Mouse (Mus musculus) spleen, adult 2 months (tissue): ENCODE results near the gene Gsg1. TPM values are rescaled to one million over a fixed set of nuclear protein-coding genes. Genes with fewer than 3 reads are reported as not detected.

ENCODE experiments used
- DNase-seq, 2 experiments: peaks; one replicate each; pipeline versions ENCODE4 v3.0.0 to v3.0.0-alpha.2; 2012 to 2021; ENCODE audit warnings: low spot score in 2 of 2, low read depth in 1 of 2
- H3K27ac ChIP-seq: fragments of 200-500 bp; 2 replicates; pipeline ENCODE4 v1.5.1; 2012; ENCODE audit warnings: low read length, inconsistent platforms; ENCODE audit not compliant: insufficient read depth
- H3K27me3 ChIP-seq: fragments of 200-500 bp; 2 replicates; pipeline ENCODE4 v1.6.1; 2012; ENCODE audit warnings: mild to moderate bottlenecking, moderate library complexity, low read length, inconsistent platforms; ENCODE audit not compliant: control insufficient read depth, insufficient read depth
- H3K36me3 ChIP-seq: fragments of 200-500 bp; 2 replicates; pipeline ENCODE4 v1.6.1; 2012; ENCODE audit warnings: mild to moderate bottlenecking, low read length, inconsistent platforms; ENCODE audit not compliant: control insufficient read depth, insufficient read depth
- H3K4me1 ChIP-seq: fragments of 200-500 bp; 2 replicates; pipeline ENCODE4 v1.6.1; 2011; ENCODE audit warnings: inconsistent platforms; ENCODE audit not compliant: control insufficient read depth, insufficient read depth, insufficient read length
- H3K4me3 ChIP-seq: fragments of 200-500 bp; 2 replicates; pipeline ENCODE4 v1.5.1; 2011; ENCODE audit warnings: mild to moderate bottlenecking, inconsistent platforms; ENCODE audit not compliant: insufficient read depth, insufficient read length; ENCODE audit errors: extremely low read depth
- CTCF ChIP-seq: fragments of 200-500 bp; IDR thresholded peaks from 2 replicates; pipeline ENCODE4 v1.5.1; 2011; ENCODE audit warnings: mild to moderate bottlenecking, inconsistent platforms; ENCODE audit not compliant: insufficient read depth, insufficient read length, insufficient replicate concordance; ENCODE audit errors: extremely low read depth
- POLR2A ChIP-seq: fragments of 200-500 bp; IDR thresholded peaks from 2 replicates; pipeline ENCODE4 v1.6.1; 2011; ENCODE audit warnings: low read depth, low read length, inconsistent platforms
- whole genome bisulfite sequencing: fragments of 180-500 bp; shearing (Covaris S2); methylation state at CpG from one replicate; pipeline ENCODE4 v1.1.7; 2018; 5-methylcytosine and 5-hydroxymethylcytosine counted together
- polyA plus RNA-seq: library from polyadenylated mRNA; depleted of rRNA; stranded (reverse); fragments of >200 nt; gene quantifications from 2 replicates; pipeline ENCODE4 v1.2.3, GENCODE M21; 2012

The Gsg1 gene
- polyA plus RNA-seq, 1 experiment, result 0.83 TPM

DNA sequence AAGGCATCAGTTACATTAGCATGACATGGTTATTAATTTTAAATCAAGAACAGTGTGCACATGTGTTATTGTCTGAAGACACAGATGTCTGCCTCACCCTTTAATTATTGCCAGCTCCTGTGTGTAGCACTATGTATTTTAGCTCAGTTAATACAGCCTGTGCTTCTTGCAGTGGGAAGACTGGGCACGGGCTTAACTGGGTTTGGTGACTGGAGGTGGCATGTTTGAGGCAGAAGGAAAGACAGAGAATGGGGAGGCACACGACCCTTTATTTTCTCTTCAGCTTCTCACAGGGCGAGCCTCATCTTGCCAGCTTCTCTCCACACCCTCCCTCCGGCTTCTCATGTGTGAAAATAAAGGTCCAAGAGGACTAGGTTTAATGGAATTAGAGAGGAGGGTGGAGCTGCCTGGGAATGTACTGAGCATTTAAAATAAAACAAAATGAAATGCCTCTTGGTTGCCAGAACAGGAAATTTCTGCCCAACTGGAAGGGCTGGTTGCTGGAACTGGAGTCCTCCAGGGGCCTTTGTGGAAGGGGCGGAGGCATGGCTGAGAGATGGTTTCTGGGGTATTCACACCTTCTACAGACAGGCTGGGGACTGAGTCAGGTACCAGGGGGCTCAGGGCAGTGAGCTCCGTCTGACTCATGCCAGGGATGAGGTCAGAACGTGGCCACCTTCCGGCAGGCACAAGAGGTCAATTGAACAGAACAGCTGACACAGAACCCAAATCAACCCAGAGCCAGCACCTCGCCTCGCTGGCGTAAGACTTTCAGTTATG, 41.1 kb upstream of the Gsg1 start:
- Histone ChIP-seq H3K4me3 (no peak overlapping the region), H3K4me1 (no peaks in the 10 kb centered on the region; the same call in 1 of the 2 replicates), H3K27ac (no peak overlapping the region), H3K36me3 (no peaks in the 10 kb centered on the region), H3K27me3 (no peaks in the 10 kb centered on the region)
- WGBS, result 90% methylated on average over 11 of the region's 11 CpGs
- TF ChIP-seq POLR2A, result no peak
- no peak for TF ChIP-seq CTCF
- no peak for DNase-seq

- Histone ChIP-seq H3K27ac (no peak overlapping the region), H3K4me1 (no peaks in the 10 kb centered on the region; the same call in 1 of the 2 replicates), H3K36me3 (no peaks in the 10 kb centered on the region), H3K4me3 (no peak overlapping the region), H3K27me3 (no peaks in the 10 kb centered on the region)
- TF ChIP-seq CTCF, result no peak
- no peak for TF ChIP-seq POLR2A
- 85% methylated on average over 6 of the region's 6 CpGs for WGBS
- no peak for DNase-seq
Measured at GRCm38 (mm10) chr6:135294150-135294549, 40.0 kb upstream of the Gsg1 start.

- no peak for DNase-seq
- Histone ChIP-seq H3K4me1 (no peaks in the 10 kb centered on the region; the same call in 1 of the 2 replicates), H3K27me3 (no peaks in the 10 kb centered on the region), H3K4me3 (no peak overlapping the region), H3K27ac (no peak overlapping the region), H3K36me3 (no peaks in the 10 kb centered on the region)
- WGBS, result 78% methylated on average over 4 of the region's 4 CpGs
- TF ChIP-seq CTCF (no peak), POLR2A (no peak)
Measured at GRCm38 (mm10) chr6:135292391-135292790, 38.2 kb upstream of the Gsg1 start.

GRCm38 (mm10) chr6:135279856-135280255, 25.7 kb upstream of the Gsg1 start:
- TF ChIP-seq CTCF, result no peak
- Histone ChIP-seq H3K36me3 (no peaks in the 10 kb centered on the region), H3K27me3 (no peaks in the 10 kb centered on the region), H3K4me1 (no peaks in the 10 kb centered on the region), H3K27ac (no peak overlapping the region), H3K4me3 (no peak overlapping the region)
- WGBS, result 32% methylated on average over 10 of the region's 10 CpGs
- no peak for DNase-seq

GRCm38 (mm10) chr6:135279286-135279685, 25.1 kb upstream of the Gsg1 start:
- TF ChIP-seq CTCF, result no peak
- TF ChIP-seq POLR2A, result no peak
- Histone ChIP-seq H3K27ac (no peak overlapping the region), H3K4me1 (no peaks in the 10 kb centered on the region), H3K27me3 (no peaks in the 10 kb centered on the region), H3K4me3 (no peak overlapping the region), H3K36me3 (no peaks in the 10 kb centered on the region)
- no peak for DNase-seq
- WGBS, result 91% methylated on average over 5 of the region's 5 CpGs

DNA sequence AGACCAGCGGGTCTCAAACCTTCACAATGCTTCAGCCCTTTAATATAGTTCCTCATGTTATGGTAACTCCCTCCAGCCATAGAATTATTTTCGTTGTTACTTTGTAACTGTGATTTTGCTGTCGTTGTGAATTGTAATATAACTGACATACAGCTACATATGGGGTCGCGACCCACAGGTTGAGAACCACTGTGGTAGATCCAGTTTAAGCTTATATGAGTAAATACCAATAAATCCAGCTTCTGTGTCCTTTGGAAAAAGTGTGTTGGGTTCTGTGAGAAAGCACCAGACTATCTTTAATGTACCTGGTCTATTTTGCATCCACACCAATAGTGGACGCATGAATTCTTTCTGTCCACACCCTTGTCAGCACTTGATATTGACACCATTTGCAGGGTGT, 24.2 kb upstream of the Gsg1 start:
- no peak for TF ChIP-seq CTCF
- no peak for TF ChIP-seq POLR2A
- whole genome bisulfite sequencing, result 72% methylated on average over 6 of the region's 6 CpGs
- no peaks in the 10 kb centered on the region for H3K36me3 ChIP-seq

GRCm38 (mm10) chr6:135276474-135277295, 22.5 kb upstream of the Gsg1 start:
- Histone ChIP-seq H3K27ac (no peak overlapping the region), H3K27me3 (no peaks in the 10 kb centered on the region), H3K4me3 (no peak overlapping the region), H3K4me1 (peaks cover 5% of the 10 kb centered on the region; the same call in 1 of the 2 replicates), H3K36me3 (no peaks in the 10 kb centered on the region)
- TF ChIP-seq CTCF, result no peak
- TF ChIP-seq POLR2A, result no peak
- 86% methylated on average over 6 of the region's 6 CpGs for WGBS
- DNase-seq, result no peak

More for the DNA sequence above, 24.2 kb upstream of the Gsg1 start:
- Histone ChIP-seq H3K4me3 (no peak overlapping the region), H3K27ac (no peak overlapping the region), H3K27me3 (no peaks in the 10 kb centered on the region), H3K4me1 (peaks cover 5% of the 10 kb centered on the region; the same call in 1 of the 2 replicates)
- no peak for DNase-seq
